Mouse (Mus musculus) limb, embryonic 12.5 days (tissue): ENCODE data around the gene Olfr211. TPM values are rescaled to one million over a fixed set of nuclear protein-coding genes. Genes with fewer than 3 reads are reported as not detected.

Experiments
- ATAC-seq: fragments of 200-750 bp; cut with Nextera tagmentation; 2 replicates; pipeline ENCODE4 v1.8.0; 2017; ENCODE audit warnings: low read depth, moderate TSS enrichment; ENCODE audit not compliant: insufficient number of reproducible peaks, insufficient read depth, low FRiP score, low TSS enrichment
- H3K27ac ChIP-seq: fragments of 300-500 bp; sonication (generic); 2 replicates; pipeline ENCODE4 v1.5.1; 2016; ENCODE audit warnings: mild to moderate bottlenecking, moderate library complexity
- H3K27me3 ChIP-seq: fragments of 300-500 bp; sonication (generic); 2 replicates; pipeline ENCODE4 v1.6.1; 2016; ENCODE audit warnings: mild to moderate bottlenecking, moderate library complexity
- H3K36me3 ChIP-seq: fragments of 300-500 bp; sonication (generic); 2 replicates; pipeline ENCODE4 v1.6.1; 2016; ENCODE audit warnings: mild to moderate bottlenecking, moderate library complexity
- H3K4me1 ChIP-seq: fragments of 300-500 bp; sonication (generic); replicated peaks from 2 replicates; pipeline ENCODE4 v1.6.1; 2016
- H3K4me2 ChIP-seq: fragments of 300-500 bp; sonication (generic); 2 replicates; pipeline ENCODE4 v1.6.1; 2016; ENCODE audit warnings: mild to moderate bottlenecking, moderate library complexity
- H3K4me3 ChIP-seq: fragments of 300-500 bp; sonication (generic); replicated peaks from 2 replicates; pipeline ENCODE4 v1.5.1; 2016; ENCODE audit warnings: mild to moderate bottlenecking
- H3K9ac ChIP-seq: fragments of 300-500 bp; sonication (generic); replicated peaks from 2 replicates; pipeline ENCODE4 v1.6.1; 2016; ENCODE audit warnings: mild to moderate bottlenecking, moderate library complexity
- H3K9me3 ChIP-seq: fragments of 300-500 bp; sonication (generic); 2 replicates; pipeline ENCODE4 v1.6.1; 2016; ENCODE audit warnings: mild to moderate bottlenecking, moderate library complexity
- WGBS: fragments of 180-500 bp; shearing (Covaris S2); methylation state at CpG from one replicate; pipeline ENCODE4 v1.1.7; 2016; 5-methylcytosine and 5-hydroxymethylcytosine counted together
- polyA plus RNA-seq: library from polyadenylated mRNA; unstranded; fragments of >200 nt; fragmentation: Nextera tagmentation; extraction: Ambion mirVana; gene quantifications from 2 replicates; pipeline ENCODE4 v1.2.1, GENCODE M21; 2016

Olfr211 gene
- not detected in 2 replicates for polyA plus RNA-seq

DNA sequence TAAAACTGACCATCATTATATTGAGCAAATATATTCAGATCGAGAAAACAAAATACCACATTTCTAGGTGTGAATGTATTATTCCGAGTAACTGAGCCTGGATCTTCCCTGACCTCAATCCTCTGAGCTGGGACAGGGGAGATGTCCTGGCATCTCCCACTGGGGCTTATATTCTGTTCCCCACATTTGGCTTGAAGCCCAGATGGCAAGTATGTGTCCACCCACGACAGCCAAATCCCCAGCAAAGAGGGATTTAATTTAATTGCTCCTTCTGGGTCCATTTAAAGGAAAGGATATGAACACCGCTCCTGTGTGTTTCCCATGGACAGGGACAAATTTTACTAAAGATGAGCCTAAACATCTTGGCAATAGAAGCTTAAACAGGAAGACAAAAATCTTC lies at the start of gene Olfr211:
Gene Olfr211 (plus strand): TSS at position 301 of the 400 bp plus-strand sequence.
- H3K4me3 ChIP-seq: no peak within 1 kb of the TSS
- no peaks in the 10 kb centered on the region; the same call in 1 of the 2 replicates for H3K27me3 ChIP-seq
- no peaks in the 10 kb centered on the region for H3K36me3 ChIP-seq
- H3K9ac ChIP-seq: no peak within 1 kb of the TSS
- no peak within 1 kb of the TSS for H3K27ac ChIP-seq
- no peaks in the 10 kb centered on the region for H3K9me3 ChIP-seq
- no peak for ATAC-seq
- 67% methylated on average over 4 of the region's 4 CpGs for WGBS
- H3K4me1 ChIP-seq: no peaks in the 10 kb centered on the region
- no peak within 1 kb of the TSS for H3K4me2 ChIP-seq

DNA sequence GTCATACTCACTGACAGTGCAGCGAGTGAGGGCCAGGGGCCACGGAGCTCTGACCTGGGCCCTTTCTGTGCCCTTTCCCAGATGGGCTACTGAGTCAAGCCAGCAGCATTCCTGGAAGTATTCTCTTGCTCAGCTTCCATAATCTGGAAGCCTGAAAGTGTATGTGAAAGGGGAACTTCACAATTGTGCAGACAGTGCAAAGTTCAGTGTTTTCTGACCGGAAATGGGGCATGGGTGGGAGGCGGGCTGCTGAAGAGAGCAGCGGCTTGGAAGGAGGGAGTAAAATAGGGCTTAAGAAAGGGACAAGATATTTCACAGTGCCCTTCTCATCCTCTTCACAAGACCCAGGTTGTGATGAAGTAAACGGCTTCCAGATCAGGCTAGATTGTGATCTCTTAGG lies 49.4 kb upstream of the Olfr211 start:
- H3K4me1 ChIP-seq: no peaks in the 10 kb centered on the region

DNA sequence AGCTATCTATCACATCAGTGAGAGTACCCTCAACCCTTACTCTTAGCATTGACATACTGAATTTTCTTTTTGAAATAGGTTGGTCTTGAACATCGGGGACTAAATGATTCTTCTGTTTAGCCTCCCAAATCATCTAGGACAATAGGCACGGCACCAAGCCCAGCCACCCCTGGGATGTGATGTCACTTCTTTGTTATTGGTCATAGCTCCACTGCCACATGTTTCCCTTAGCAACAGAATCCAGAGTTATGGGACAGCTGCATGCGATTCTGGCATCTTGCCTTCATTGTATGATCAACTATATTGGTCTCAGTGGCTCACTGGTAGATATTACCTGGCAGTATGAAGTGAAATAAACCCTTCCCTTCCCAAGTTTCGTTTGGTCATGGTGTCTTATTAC lies 48.4 kb upstream of the Olfr211 start:
- Histone ChIP-seq H3K9me3 (0 out of 2 replicates have a peak, but pooled peaks cover 4% of the 10 kb centered on the region), H3K4me2 (no peak overlapping the region), H3K27me3 (no peaks in the 10 kb centered on the region), H3K4me3 (no peak overlapping the region), H3K36me3 (no peaks in the 10 kb centered on the region), H3K27ac (no peak overlapping the region), H3K4me1 (no peaks in the 10 kb centered on the region), H3K9ac (no peak overlapping the region)
- ATAC-seq: no peak
- WGBS: 81% methylated on average over 4 of the region's 4 CpGs

More for the DNA sequence above, 49.4 kb upstream of the Olfr211 start:
- H3K27me3 ChIP-seq: no peaks in the 10 kb centered on the region
- no peak overlapping the region for H3K9ac ChIP-seq
- no peak overlapping the region for H3K4me2 ChIP-seq
- H3K27ac ChIP-seq: no peak overlapping the region
- H3K9me3 ChIP-seq: 0 out of 2 replicates have a peak, but pooled peaks cover 4% of the 10 kb centered on the region
- no peak overlapping the region for H3K4me3 ChIP-seq
- 87% methylated on average over 6 of the region's 6 CpGs for WGBS
- no peak for ATAC-seq
- H3K36me3 ChIP-seq: no peaks in the 10 kb centered on the region

DNA sequence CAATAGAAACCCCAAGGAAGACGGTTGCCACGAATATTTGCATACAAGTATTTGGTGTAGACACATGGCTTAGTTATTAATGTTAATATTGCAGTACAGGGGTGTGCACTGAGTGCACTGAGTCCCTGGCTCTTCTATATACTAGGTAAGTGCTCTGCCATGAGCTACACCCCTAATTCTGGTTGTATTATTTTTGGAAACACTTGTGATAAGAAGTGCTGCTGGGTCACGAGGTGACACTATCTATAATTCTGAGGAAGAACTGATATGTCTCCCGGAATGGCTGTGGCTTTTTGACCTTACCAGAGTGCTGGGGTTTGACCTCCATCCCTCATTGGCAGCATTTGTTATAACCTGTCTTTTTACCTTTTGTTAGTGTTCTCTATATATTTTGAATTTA lies 48.0 kb upstream of the Olfr211 start:
- 85% methylated on average over 4 of the region's 4 CpGs for WGBS
- ATAC-seq: no peak

DNA sequence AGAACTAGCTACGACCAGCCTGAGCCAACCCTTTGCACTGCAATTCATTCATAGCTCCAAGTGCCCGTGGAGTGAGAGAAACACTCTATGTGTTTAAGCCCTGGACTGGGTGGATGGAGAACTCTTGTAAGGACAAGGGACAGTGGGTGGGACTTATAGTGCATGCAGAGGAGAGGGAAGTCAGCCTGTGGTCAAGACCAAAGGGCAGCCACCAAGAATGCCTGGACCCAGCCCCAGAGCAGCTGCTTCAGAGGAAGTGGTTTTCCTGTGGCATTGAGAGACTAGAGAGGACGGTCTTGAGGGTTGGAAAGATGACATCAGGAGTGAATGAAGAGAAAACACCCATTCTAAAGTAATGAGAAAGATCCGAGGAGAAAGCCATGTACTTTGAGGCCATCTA lies 33.1 kb upstream of the Olfr211 start:
- Histone ChIP-seq H3K9me3 (no peaks in the 10 kb centered on the region), H3K4me2 (no peak overlapping the region), H3K27me3 (peaks cover 29% of the 10 kb centered on the region), H3K4me3 (no peak overlapping the region), H3K9ac (no peak overlapping the region), H3K27ac (no peak overlapping the region), H3K36me3 (no peaks in the 10 kb centered on the region), H3K4me1 (peaks cover 5% of the 10 kb centered on the region; the same call in 1 of the 2 replicates)
- WGBS: 74% methylated on average over 4 of the region's 4 CpGs
- ATAC-seq: no peak

More for the DNA sequence above, 48.0 kb upstream of the Olfr211 start:
- Histone ChIP-seq H3K9me3 (0 out of 2 replicates have a peak, but pooled peaks cover 4% of the 10 kb centered on the region), H3K4me1 (no peaks in the 10 kb centered on the region), H3K9ac (no peak overlapping the region), H3K4me3 (no peak overlapping the region), H3K4me2 (no peak overlapping the region), H3K27ac (no peak overlapping the region), H3K27me3 (no peaks in the 10 kb centered on the region), H3K36me3 (no peaks in the 10 kb centered on the region)

DNA sequence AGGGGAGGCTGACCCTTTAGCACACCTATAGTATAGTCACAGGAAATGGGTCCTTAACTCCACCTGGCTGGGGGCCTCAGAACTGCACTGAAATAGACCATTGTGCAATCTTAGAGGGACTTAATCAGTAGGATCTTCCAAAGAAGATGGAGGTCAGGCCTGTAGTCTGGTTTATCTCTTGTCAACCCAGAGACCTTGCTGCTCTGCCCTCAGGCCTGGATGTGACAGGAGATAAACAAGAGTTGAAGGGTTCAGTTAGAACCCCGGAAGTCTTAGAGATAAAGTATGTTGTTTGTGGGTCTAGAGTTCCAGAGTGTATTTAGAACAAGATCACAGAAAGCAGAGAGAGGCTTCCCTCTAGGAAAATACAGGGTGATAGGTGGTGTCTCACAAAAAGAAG lies 32.4 kb upstream of the Olfr211 start:
- Histone ChIP-seq H3K4me3 (no peak overlapping the region), H3K27ac (no peak overlapping the region), H3K4me1 (peaks cover 8% of the 10 kb centered on the region; the same call in 1 of the 2 replicates), H3K9me3 (no peaks in the 10 kb centered on the region), H3K36me3 (no peaks in the 10 kb centered on the region), H3K27me3 (peaks cover 36% of the 10 kb centered on the region), H3K9ac (no peak overlapping the region), H3K4me2 (no peak overlapping the region)
- 76% methylated on average over 1 of the region's 1 CpGs for WGBS
- no peak for ATAC-seq

DNA sequence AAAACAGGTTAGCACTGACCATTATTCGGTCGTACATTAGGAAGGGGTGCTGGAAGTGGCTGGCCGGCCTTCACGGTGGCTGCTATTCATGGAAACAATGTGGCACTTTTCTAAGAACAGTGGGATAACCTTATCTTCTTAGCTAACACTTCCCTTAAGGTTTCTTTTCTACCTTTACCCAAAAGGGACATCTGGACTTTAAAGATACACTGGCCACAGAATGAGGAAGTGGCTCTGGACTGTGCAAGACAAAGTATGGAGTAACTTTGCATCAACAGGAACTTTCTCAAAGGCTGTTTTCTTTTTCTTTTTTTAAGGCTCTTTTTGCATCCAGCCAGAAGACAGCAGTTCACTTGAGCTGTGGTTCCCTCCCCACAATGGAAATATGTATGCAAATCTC lies 30.2 kb upstream of the Olfr211 start:
- H3K27me3 ChIP-seq: peaks cover 52% of the 10 kb centered on the region

DNA sequence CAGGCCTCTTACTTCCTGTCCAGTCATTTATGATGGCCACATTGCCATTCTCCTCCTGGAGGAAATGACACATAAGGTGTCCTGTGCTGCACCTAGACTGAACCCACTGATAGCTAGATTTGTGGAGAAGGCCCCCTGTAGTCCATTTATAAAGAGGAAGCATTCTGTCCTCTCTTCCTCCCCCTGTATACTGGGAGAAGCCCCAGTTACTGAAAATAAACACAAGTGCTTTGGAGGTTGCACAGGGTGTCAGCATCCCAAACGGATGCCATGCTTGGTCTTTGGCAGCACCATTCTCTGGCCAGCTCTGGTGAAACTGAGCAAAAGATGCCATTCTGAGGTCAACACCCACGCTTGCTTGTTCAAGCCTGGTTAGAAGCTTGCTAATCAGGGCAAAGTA lies 29.7 kb upstream of the Olfr211 start:
- Histone ChIP-seq H3K27ac (no peak overlapping the region), H3K4me1 (peaks cover 8% of the 10 kb centered on the region; the same call in 1 of the 2 replicates), H3K4me2 (no peak overlapping the region), H3K9ac (no peak overlapping the region), H3K27me3 (peaks cover 52% of the 10 kb centered on the region), H3K36me3 (no peaks in the 10 kb centered on the region), H3K9me3 (no peaks in the 10 kb centered on the region), H3K4me3 (no peak overlapping the region)
- WGBS: 78% methylated on average over 2 of the region's 2 CpGs
- ATAC-seq: no peak

More for the DNA sequence above, 30.2 kb upstream of the Olfr211 start:
- H3K4me2 ChIP-seq: no peak overlapping the region
- H3K27ac ChIP-seq: no peak overlapping the region
- peaks cover 8% of the 10 kb centered on the region; the same call in 1 of the 2 replicates for H3K4me1 ChIP-seq
- ATAC-seq: no peak
- no peaks in the 10 kb centered on the region for H3K9me3 ChIP-seq
- H3K9ac ChIP-seq: no peak overlapping the region
- WGBS: 77% methylated on average over 4 of the region's 4 CpGs
- H3K4me3 ChIP-seq: no peak overlapping the region
- H3K36me3 ChIP-seq: no peaks in the 10 kb centered on the region

DNA sequence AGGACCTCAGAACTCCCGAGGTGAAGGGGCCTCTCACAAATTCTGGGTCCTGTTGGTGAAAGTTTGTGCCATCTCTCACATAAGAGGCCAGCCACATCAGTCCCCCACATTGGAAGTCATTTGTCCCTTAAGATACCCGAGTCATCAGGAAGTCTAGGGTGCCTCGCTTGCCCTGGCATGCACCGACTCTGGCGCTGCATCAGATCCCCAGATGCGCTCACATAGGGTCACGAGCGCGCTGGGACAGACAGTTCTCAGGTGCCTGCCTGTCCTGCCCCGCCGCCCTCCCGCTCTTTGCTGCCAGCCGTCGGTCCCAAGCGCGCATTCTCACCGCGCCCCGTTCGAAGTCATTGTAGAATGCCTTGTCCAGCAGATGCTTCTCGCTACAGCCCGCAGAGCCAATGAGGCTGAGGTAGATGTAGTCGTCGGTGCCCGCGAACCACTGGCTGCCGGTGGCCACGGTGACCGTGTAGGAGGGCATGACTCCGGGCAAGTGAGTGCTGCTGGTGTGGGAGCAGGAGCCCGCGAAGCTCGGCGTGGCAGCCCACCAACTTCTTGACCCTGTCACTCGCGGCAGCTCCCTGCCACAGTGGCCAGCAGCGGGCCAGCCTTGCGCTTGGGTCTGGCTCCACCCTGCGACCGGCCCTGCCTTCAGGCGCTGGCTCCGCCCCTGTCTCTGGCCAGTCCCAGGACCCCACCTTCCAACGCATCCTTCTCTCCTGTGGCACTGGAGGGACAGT lies 28.2 kb upstream of the Olfr211 start, which contains the start of gene Alox5:
Gene Alox5 (minus strand): TSS at position 635 of the 740 bp plus-strand sequence.
- no peaks in the 10 kb centered on the region for H3K9me3 ChIP-seq
- peak; percentile 66; the same call in 1 of the 2 replicates for ATAC-seq
- peak within 1 kb of the TSS; percentile 39 for H3K4me3 ChIP-seq
- H3K4me2 ChIP-seq: peak within 1 kb of the TSS; percentile 64
- H3K27ac ChIP-seq: no peak within 1 kb of the TSS
- H3K36me3 ChIP-seq: no peaks in the 10 kb centered on the region
- peak within 1 kb of the TSS; percentile 42; the same call in 1 of the 2 replicates for H3K9ac ChIP-seq
- 2% methylated on average over 43 of the region's 43 CpGs for WGBS
- H3K27me3 ChIP-seq: peaks cover 52% of the 10 kb centered on the region
- H3K4me1 ChIP-seq: peaks cover 8% of the 10 kb centered on the region; the same call in 1 of the 2 replicates

DNA sequence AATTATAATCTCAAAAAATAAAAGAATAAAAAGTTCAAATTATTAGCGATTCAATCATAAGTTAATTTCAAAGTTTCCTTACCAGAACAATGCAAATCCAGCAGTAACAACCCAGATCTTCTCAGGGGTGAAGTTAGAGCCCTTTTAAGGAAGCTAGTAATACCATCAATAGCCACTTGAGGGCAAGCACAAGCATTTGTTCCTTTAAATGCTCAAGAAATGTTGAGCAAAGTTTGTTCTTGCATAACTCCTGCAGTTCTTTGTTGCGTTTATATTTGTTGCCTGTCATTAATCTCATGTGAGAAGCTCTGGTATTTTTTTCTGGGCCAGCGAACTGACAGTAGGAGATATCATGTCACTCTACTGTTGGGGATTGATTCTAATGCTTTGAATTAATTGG lies 20.8 kb upstream of the Olfr211 start:
- Histone ChIP-seq H3K27me3 (no peaks in the 10 kb centered on the region), H3K4me3 (no peak overlapping the region), H3K27ac (no peak overlapping the region), H3K9ac (no peak overlapping the region), H3K4me1 (no peaks in the 10 kb centered on the region), H3K36me3 (no peaks in the 10 kb centered on the region), H3K4me2 (no peak overlapping the region), H3K9me3 (no peaks in the 10 kb centered on the region)
- 42% methylated on average over 3 of the region's 3 CpGs for WGBS
- no peak for ATAC-seq

DNA sequence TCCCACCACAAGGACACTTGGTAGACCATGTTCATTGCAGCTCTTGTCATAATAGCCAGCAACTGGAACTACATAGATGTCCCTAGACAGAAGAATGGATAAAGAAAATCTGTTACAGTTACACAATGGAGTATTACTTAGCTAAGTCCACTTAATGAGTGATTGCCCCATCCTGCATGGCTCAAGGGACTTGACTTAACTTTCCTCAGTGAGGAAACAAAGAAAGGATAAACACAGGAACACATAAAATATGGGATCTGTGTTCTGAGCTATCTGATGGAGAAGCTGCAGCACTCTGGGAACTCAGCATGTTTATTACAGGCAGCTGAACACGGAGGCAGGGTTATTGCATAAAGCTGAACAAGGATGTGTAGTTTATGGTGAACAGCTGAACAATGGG lies 3.8 kb upstream of the Olfr211 start:
- H3K4me1 ChIP-seq: no peaks in the 10 kb centered on the region
- WGBS: 71% methylated on average over 1 of the region's 1 CpGs

More for the DNA sequence above, 3.8 kb upstream of the Olfr211 start:
- Histone ChIP-seq H3K4me2 (no peak overlapping the region), H3K9me3 (no peaks in the 10 kb centered on the region), H3K36me3 (no peaks in the 10 kb centered on the region), H3K9ac (no peak overlapping the region), H3K27ac (no peak overlapping the region), H3K27me3 (no peaks in the 10 kb centered on the region), H3K4me3 (no peak overlapping the region)
- ATAC-seq: no peak
